Mouse (Mus musculus): ENCODE results near the gene Mxi1. TPM values are rescaled to one million over a fixed set of nuclear protein-coding genes. Genes with fewer than 3 reads are reported as not detected.

Mxi1 gene
- polyA plus RNA-seq, 1 experiment: 34.3 TPM

DNA sequence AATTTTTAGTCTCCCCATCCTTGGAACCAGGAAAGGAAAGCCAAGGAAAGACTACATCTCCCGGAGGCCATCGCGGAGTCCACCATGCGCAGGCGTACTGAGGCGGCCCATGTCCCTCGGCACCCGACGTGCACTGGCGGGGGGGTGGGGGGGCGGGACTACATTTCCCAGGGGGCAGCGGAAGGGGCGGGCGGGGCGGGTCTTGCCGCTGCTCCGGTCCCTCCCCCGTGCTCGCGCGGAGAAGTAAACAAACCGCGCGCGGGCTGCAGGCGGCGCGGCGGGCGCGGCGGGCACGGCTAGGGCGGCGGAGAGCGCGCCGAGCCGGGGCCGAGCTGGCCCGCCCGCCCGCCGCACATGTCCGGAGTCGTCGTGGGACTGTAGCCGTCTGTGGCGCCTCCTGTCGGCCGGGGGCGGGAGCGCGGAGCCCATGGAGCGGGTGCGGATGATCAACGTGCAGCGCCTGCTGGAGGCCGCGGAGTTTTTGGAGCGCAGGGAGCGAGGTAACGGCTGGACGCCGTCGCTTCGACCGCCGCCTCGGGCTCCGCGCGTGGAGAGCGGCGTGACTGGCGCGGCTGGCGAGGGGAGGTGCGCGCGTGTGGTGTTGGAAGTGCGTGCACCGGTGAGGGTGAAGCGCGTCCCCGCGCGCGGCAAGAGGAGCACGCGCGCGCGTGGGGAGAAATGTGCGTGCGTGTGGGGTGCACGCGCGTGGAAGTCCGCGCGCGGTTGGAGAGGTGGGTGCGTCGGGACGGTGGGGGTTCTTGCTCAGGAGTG is 19.1 kb downstream of the Mxi1 start:
- no peak for TF ChIP-seq GATA1 (IDR thresholded peaks at IDR 0.05; ENCODE audit: low read length)

DNA sequence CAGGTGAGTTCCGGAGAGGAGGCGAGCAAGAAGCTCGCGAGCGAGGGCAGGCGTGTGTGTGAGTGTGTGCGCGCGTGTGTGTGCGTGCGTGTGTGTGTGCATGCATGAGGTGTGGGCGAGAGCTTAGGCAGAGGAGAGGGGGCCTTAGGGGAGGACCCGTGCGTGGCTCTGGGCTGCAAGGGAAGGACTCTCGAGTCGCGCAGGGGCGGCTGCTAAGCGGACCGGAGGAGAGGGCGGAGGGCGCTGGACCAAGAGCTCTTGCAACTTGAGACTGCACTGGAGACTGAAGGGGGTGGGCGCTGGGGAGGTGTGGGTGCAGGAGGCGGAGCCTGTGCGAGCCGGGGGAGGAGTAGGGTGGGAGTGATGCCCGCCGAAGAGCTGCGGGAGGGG is 19.7 kb downstream of the Mxi1 start:
- TF ChIP-seq GATA1 (IDR thresholded peaks at IDR 0.05; ENCODE audit: low read length): no peak

- TF ChIP-seq GATA1 (IDR thresholded peaks at IDR 0.05; ENCODE audit: low read length): no peak
These were observed 21.7 kb downstream of the Mxi1 start for GRCm38 (mm10) chr19:53331882-53332500.

DNA sequence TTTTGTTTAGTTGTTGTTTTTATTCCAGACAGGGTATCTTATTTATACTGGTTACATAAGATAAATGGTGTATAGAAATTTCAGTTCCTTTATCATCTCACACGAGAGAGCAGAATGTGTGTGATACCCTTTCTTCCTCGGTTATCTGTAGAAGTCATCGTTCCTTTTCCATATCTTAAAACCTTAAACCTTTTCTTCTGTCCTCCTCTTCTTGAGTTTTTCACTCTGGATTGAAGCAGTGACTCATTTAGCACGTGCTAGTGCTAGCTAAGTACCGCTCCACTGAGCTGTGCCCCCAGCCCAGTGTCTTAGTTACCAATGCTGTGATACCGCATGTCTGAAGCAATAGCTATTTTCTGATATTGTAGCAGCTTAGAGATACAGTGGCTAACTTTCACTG is 23.4 kb downstream of the Mxi1 start:
- TF ChIP-seq GATA1 (IDR thresholded peaks at IDR 0.05; ENCODE audit: low read length): no peak

GRCm38 (mm10) chr19:53335241-53335640 is 24.9 kb downstream of the Mxi1 start:
- no peak for TF ChIP-seq GATA1 (IDR thresholded peaks at IDR 0.05; ENCODE audit: low read length)

GRCm38 (mm10) chr19:53340423-53340822 is 30.1 kb downstream of the Mxi1 start:
- no peak for TF ChIP-seq GATA1 (IDR thresholded peaks at IDR 0.05; ENCODE audit: low read length)

- no peak for TF ChIP-seq GATA1 (IDR thresholded peaks at IDR 0.05; ENCODE audit: low read length)
These were observed 33.0 kb downstream of the Mxi1 start for GRCm38 (mm10) chr19:53343174-53343881.

DNA sequence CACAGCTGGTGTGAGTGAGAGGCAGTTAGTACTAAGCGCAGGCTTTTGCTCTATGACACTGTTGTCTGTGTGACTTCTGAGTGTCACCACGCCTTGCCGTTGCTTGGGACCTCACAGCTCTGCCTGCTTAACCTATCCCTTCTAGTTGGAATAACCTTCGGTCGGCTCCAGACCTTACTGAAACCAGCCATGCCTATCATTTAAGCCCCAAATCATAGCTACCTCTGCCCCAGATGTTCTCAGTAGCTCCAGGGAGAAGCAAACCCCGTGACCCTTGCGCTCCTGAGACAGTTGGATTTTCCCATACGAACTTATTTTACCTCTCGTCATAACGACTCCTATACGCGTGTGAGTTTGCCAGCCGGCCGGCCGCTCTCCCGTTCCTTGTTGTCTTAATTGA is 33.7 kb downstream of the Mxi1 start:
- TF ChIP-seq GATA1 (IDR thresholded peaks at IDR 0.05; ENCODE audit: low read length): no peak

DNA sequence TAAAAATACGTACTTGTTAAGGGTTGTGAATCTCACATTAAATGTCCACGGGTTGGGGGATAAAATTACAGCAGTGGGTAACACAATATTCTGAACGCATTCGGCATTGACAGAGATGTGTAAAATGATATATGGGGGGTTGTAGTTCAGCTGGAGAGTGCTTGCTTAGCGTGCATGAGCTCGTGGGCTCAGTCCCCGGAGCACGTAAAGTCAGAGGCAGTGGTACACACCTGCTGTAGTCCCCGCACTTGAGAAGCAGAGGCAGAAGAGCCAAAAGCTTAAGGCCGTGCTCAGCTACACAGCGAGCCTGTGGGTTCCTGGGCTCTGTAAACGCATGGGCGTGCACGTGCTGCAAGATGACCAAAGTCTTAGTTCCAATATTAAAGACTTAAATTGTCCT is 35.4 kb downstream of the Mxi1 start:
- no peak for TF ChIP-seq GATA1 (IDR thresholded peaks at IDR 0.05; ENCODE audit: low read length)

- no peak for TF ChIP-seq GATA1 (IDR thresholded peaks at IDR 0.05; ENCODE audit: low read length)
These were observed 43.5 kb downstream of the Mxi1 start for GRCm38 (mm10) chr19:53353864-53354263.

DNA sequence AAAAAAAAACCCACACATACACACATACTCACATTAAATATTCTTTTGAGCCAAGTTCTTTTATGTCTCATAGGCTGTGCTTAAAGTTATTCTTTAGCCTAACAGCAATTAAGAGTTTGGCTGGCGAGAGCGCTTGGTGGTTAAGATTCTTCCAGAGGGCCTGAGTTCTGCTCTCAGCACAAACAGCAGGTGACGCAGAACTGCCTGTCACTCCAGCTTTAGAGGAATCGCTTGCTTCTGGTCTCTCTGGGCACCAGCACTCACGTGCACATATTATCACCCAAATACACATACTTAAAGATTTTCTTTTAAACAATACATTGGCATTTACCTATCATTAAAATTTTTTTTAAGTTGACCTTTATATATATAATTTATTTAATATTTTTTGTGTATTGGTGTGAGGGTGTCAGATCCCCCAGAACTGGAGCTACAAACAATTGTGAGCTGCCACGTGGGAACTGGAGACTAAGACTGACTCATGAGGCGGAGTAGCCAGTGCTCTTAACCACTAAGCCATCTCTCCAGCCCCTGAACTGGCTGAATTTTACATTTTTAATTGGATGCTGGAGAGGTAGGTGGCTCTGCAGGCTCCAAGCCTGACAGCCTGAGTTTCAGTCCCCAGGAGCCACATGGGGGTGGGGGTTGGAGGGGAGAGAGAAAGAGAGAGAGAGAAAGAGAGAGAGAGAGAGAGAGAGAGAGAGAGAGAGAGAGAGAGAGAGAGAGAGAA is 44.1 kb downstream of the Mxi1 start:
- no peak for TF ChIP-seq GATA1 (IDR thresholded peaks at IDR 0.05; ENCODE audit: low read length)

GRCm38 (mm10) chr19:53355065-53355464 is 44.7 kb downstream of the Mxi1 start:
- no peak for TF ChIP-seq GATA1 (IDR thresholded peaks at IDR 0.05; ENCODE audit: low read length)

DNA sequence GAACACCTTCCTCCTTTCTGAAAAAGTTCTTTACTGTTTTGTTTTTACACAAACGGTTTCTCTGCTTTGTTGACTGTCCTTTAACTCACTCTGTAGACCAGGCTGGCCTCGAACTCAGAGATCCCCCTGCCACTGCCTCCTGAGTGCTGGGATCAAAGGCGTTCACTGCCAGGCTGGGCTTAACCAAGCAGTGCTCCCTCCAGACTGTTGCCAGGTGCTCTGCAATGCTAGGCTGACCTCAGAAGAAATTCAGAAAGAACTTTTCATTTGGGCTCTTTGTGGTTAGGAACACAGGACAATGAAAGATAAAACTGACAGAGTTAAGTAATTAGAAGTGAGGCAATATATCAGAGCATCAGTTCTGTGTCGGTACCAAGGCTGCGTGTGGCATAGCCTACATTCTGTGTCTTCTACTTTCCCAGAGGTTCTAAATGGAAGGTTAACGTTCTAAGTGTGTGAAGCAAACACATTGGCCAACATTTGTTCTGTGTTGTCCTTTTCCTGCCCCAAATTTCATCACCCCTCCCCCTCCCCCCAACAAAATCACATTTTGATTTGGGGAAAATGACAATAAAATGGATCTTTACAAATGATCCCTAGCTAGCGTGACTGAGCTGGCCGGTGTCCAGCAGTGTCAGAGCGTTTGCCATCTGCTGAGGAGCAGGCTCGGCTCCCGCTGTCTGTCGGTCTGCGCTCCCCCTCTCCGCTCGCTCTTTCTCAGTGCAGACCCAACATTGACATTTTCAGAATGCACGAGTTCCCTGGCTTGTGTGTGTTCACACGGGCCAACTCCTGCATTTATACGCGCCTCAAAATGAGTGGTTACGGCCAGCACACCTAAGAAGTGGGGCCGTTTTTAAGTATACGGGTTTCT is 49.1 kb downstream of the Mxi1 start:
- TF ChIP-seq GATA1 (IDR thresholded peaks at IDR 0.05; ENCODE audit: low read length): no peak

DNA sequence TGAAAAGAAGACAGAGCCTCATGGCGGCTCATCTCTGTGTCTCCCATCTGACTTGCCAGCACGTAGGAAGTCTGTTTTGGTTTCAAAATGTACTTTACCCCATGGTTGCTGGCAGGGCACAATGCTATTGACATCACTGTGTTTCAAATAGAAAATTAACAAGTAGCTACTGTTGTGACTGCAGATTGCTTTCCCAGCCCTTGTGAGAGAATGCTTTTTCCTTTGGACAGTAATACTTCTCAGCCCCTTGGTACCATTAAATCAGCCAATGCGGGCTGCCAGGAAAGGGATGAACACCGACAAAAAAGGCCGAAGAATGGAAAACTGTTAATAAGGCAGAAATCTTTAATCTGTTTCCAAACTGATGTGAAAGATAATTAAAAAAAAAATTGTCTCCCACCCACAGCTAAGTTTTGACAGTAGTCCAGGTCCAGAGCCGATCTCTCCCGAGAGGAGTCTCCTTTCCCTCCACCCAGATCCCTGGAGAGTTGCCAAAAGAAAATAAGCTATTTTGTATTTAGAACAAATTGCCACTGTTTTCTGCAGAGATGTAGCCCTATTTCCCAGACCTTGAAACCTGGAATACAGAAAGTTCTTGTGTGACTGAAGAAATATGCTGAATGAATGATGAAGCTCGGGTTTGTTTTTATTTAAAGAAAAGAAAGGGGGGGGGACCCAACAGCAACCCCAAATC is 50.1 kb downstream of the Mxi1 start:
- no peak for TF ChIP-seq GATA1 (IDR thresholded peaks at IDR 0.05; ENCODE audit: low read length)
